ENCODE assay signal across 10 mouse cellular contexts in the genomic region with DNA sequence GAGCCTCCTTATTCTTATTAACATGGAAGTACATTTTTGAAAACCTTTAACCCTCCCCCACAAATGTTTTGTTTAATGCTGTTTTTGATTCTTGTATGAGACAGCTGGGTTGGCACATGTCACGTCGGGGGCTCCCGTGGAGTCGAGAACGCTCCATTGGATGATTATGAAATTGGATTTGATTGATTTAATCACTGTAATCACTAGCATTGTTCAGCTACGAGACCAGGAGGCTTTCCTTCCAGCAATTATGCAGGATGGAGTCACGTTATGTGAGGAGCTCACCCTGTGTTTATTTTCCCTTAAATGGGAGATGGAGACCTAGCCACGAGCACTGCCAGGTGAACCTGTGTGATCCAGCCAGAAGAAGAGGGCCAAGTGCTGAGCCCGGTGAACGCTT. TPM values are rescaled to one million over a fixed set of nuclear protein-coding genes. Genes with fewer than 3 reads are reported as not detected.
DNase-seq lines count a peak whose midpoint lies in the region; ATAC-seq lines count a peak whose summit lies in the region.
"Had no signal": no experiment of that assay in that cellular context is flagged by ENCODE, and none has a peak within 500 bp of the region (broad histone marks: within the 10 kb centered on the region; RNA-seq: fewer than 3 reads in every experiment).

Gene Ripor2, plus strand, starts transcription at position 357 of the 400 bp plus-strand sequence.

- no peaks in the 10 kb centered on the region for H3K27me3 ChIP-seq in forebrain, embryonic 13.5 days
- H3K27me3 ChIP-seq in forebrain, embryonic 11.5 days (ENCODE audit: control insufficient read depth, insufficient read depth, low read length), result no peaks in the 10 kb centered on the region
- H3K27me3 ChIP-seq in midbrain, embryonic 12.5 days, result no peaks in the 10 kb centered on the region
- no peaks in the 10 kb centered on the region for H3K27me3 ChIP-seq in midbrain, embryonic 10.5 days (ENCODE audit: low read depth, poor library complexity, severe bottlenecking)
- H3K27me3 ChIP-seq: embryonic facial prominence, embryonic 15.5 days; kidney, embryonic 15.5 days had no signal

- no peaks in the 10 kb centered on the region for H3K36me3 ChIP-seq in forebrain, embryonic 13.5 days (ENCODE audit: poor library complexity, severe bottlenecking)
- no peaks in the 10 kb centered on the region for H3K36me3 ChIP-seq in forebrain, embryonic 11.5 days (ENCODE audit: control insufficient read depth, insufficient read depth, low read length)
- no peaks in the 10 kb centered on the region for H3K36me3 ChIP-seq in midbrain, embryonic 12.5 days
- H3K36me3 ChIP-seq in midbrain, embryonic 10.5 days, result no peaks in the 10 kb centered on the region
- H3K36me3 ChIP-seq: embryonic facial prominence, embryonic 15.5 days; kidney, embryonic 15.5 days had no signal

- no peaks in the 10 kb centered on the region for H3K9me3 ChIP-seq in forebrain, embryonic 13.5 days (replicated peaks)
- no peaks in the 10 kb centered on the region for H3K9me3 ChIP-seq in forebrain, embryonic 11.5 days (ENCODE audit: control insufficient read depth, low read length)
- H3K9me3 ChIP-seq in midbrain, embryonic 12.5 days, result no peaks in the 10 kb centered on the region
- H3K9me3 ChIP-seq in midbrain, embryonic 10.5 days (replicated peaks), result no peaks in the 10 kb centered on the region
- H3K9me3 ChIP-seq: embryonic facial prominence, embryonic 15.5 days; kidney, embryonic 15.5 days had no signal

- H3K27ac ChIP-seq in forebrain, embryonic 13.5 days, result peak within 1 kb of the TSS; percentile 76
- H3K27ac ChIP-seq in forebrain, embryonic 11.5 days (ENCODE audit: low read depth, low read length), result no peak within 1 kb of the TSS
- no peak within 1 kb of the TSS for H3K27ac ChIP-seq in midbrain, embryonic 12.5 days (replicated peaks)
- no peak within 1 kb of the TSS for H3K27ac ChIP-seq in midbrain, embryonic 10.5 days (replicated peaks)
- H3K27ac ChIP-seq: embryonic facial prominence, embryonic 15.5 days; kidney, embryonic 15.5 days had no signal

- ATAC-seq in forebrain, embryonic 13.5 days, result peak; percentile 79
- no peak for ATAC-seq in forebrain, embryonic 11.5 days (replicated peaks; ENCODE audit: low FRiP score)
- ATAC-seq in midbrain, embryonic 12.5 days (ENCODE audit: low FRiP score, low read depth), result no peak
- no peak for ATAC-seq in neutrophil, adult 5-6 weeks (ENCODE audit: extremely low read depth, insufficient number of reproducible peaks, low FRiP score, poor library complexity, severe bottlenecking)

- no peak within 1 kb of the TSS for H3K4me2 ChIP-seq in forebrain, embryonic 13.5 days
- H3K4me2 ChIP-seq in forebrain, embryonic 11.5 days (ENCODE audit: low read depth, low read length, severe bottlenecking), result no peak within 1 kb of the TSS
- H3K4me2 ChIP-seq in midbrain, embryonic 12.5 days (replicated peaks), result no peak within 1 kb of the TSS
- H3K4me2 ChIP-seq: embryonic facial prominence, embryonic 15.5 days; kidney, embryonic 15.5 days had no signal

- intact Hi-C loops in left cerebral cortex, postnatal 14 days (cut with DNase I), result no loop called here

- H3K9ac ChIP-seq in forebrain, embryonic 13.5 days, result no peak within 1 kb of the TSS
- H3K9ac ChIP-seq in forebrain, embryonic 11.5 days (ENCODE audit: low read length), result no peak within 1 kb of the TSS
- H3K9ac ChIP-seq in midbrain, embryonic 12.5 days (replicated peaks), result no peak within 1 kb of the TSS
- H3K9ac ChIP-seq: embryonic facial prominence, embryonic 15.5 days; kidney, embryonic 15.5 days had no signal

- 50% methylated on average over 10 of the region's 10 CpGs for WGBS in forebrain, embryonic 13.5 days
- WGBS in forebrain, embryonic 11.5 days, result 78% methylated on average over 10 of the region's 10 CpGs
- WGBS in midbrain, embryonic 12.5 days, result 78% methylated on average over 10 of the region's 10 CpGs
- WGBS in midbrain, embryonic 10.5 days, result 90% methylated on average over 10 of the region's 10 CpGs

- H3K4me1 ChIP-seq in forebrain, embryonic 13.5 days, result peaks cover 15% of the 10 kb centered on the region
- peaks cover under 1% of the 10 kb centered on the region; the same call in 1 of the 2 replicates for H3K4me1 ChIP-seq in forebrain, embryonic 11.5 days (replicated peaks; ENCODE audit: control insufficient read depth, insufficient read depth, low read length)
- peaks cover 5% of the 10 kb centered on the region for H3K4me1 ChIP-seq in midbrain, embryonic 12.5 days
- peaks cover 8% of the 10 kb centered on the region for H3K4me1 ChIP-seq in midbrain, embryonic 10.5 days
- H3K4me1 ChIP-seq: embryonic facial prominence, embryonic 15.5 days had no signal

- DNase-seq in forebrain, embryonic 11.5 days (ENCODE audit: low spot score), result no peak
- DNase-seq in midbrain, embryonic 10.5 days (ENCODE audit: low spot score), result no peak
- DNase-seq in left cerebral cortex, postnatal 14 days (ENCODE audit: low spot score in 2 of 2), result no peak
- no peak for DNase-seq in spleen, postnatal 4 days (ENCODE audit: low spot score in 2 of 2)
- DNase-seq in cerebellum, postnatal 4 days (ENCODE audit: low spot score in 2 of 2), result no peak

- no peak within 1 kb of the TSS for H3K4me3 ChIP-seq in forebrain, embryonic 13.5 days
- H3K4me3 ChIP-seq in forebrain, embryonic 11.5 days (ENCODE audit: low read depth, low read length), result no peak within 1 kb of the TSS
- no peak within 1 kb of the TSS for H3K4me3 ChIP-seq in midbrain, embryonic 12.5 days
- H3K4me3 ChIP-seq in midbrain, embryonic 10.5 days, result no peak within 1 kb of the TSS
- H3K4me3 ChIP-seq: embryonic facial prominence, embryonic 15.5 days; kidney, embryonic 15.5 days had no signal

RNA-seq across cellular contexts. Expression of gene Ripor2, which starts in this region (rescaled TPM):
- 15.8 and 20.0 TPM in 2 replicates for polyA plus RNA-seq in forebrain, embryonic 13.5 days (2015; fragmentation: Nextera tagmentation; extraction: Ambion mirVana)
- 7.3 and 9.5 TPM in 2 replicates for polyA plus RNA-seq in forebrain, embryonic 11.5 days (2014; fragmentation: Nextera tagmentation; extraction: Ambion mirVana)
- polyA plus RNA-seq in midbrain, embryonic 12.5 days (2016; fragmentation: Nextera tagmentation; extraction: Ambion mirVana), result 19.8 and 21.9 TPM in 2 replicates
- 3.5 and 6.6 TPM in 2 replicates for polyA plus RNA-seq in midbrain, embryonic 10.5 days (2016; fragmentation: Nextera tagmentation; extraction: Ambion mirVana)
- total RNA-seq in left cerebral cortex, postnatal 14 days (2021), result 10 to 100 TPM; 74.2 to 75.5 TPM
- 585 and 610 TPM in 2 replicates for total RNA-seq in neutrophil, adult 5-6 weeks (2017)
